Comparison of ENCODE assay signal across 16 mouse cellular contexts in genomic region chr11:63956748-63957147, GRCm38 (mm10). TPM values are rescaled to one million over a fixed set of nuclear protein-coding genes. Genes with fewer than 3 reads are reported as not detected.
A peak's percentile ranks its signal among the peaks of the same experiment; 100 is the strongest.
DNase-seq lines count a peak whose midpoint lies in the region; ATAC-seq and TF ChIP-seq lines count a peak whose summit lies in the region.
"Had no signal": no experiment of that assay in that cellular context is flagged by ENCODE, and none has a peak within 500 bp of the region (broad histone marks: within the 10 kb centered on the region; RNA-seq: fewer than 3 reads in every experiment).

No protein-coding gene starts in this region.

- no peak for TF ChIP-seq CTCF in liver, postnatal 0 days (IDR thresholded peaks at IDR 0.05; ENCODE audit: low read depth)

- peaks cover 17% of the 10 kb centered on the region for H3K4me1 ChIP-seq in heart, embryonic 13.5 days
- H3K4me1 ChIP-seq in liver, embryonic 13.5 days (replicated peaks), result peaks cover 17% of the 10 kb centered on the region
- peaks cover 14% of the 10 kb centered on the region for H3K4me1 ChIP-seq in liver, postnatal 0 days (ENCODE audit: insufficient read depth)
- H3K4me1 ChIP-seq in stomach, embryonic 15.5 days, result peaks cover 25% of the 10 kb centered on the region

- H3K27ac ChIP-seq in heart, embryonic 13.5 days (replicated peaks), result no peak overlapping the region
- no peak overlapping the region for H3K27ac ChIP-seq in liver, embryonic 13.5 days
- no peak overlapping the region for H3K27ac ChIP-seq in liver, postnatal 0 days (ENCODE audit: low read depth)
- H3K27ac ChIP-seq in stomach, embryonic 15.5 days, result peak overlapping the region; percentile 75
- H3K27ac ChIP-seq: neural tube, embryonic 13.5 days had no signal

- H3K27me3 ChIP-seq in heart, embryonic 13.5 days (replicated peaks), result peaks cover 17% of the 10 kb centered on the region
- H3K27me3 ChIP-seq in liver, embryonic 13.5 days, result no peaks in the 10 kb centered on the region
- H3K27me3 ChIP-seq in liver, postnatal 0 days (ENCODE audit: insufficient read depth, low read length), result no peaks in the 10 kb centered on the region
- H3K27me3 ChIP-seq in stomach, embryonic 15.5 days (replicated peaks), result no peaks in the 10 kb centered on the region
- H3K27me3 ChIP-seq: CH12.LX; neural tube, embryonic 13.5 days had no signal

- no peak for TF ChIP-seq EP300 in liver, postnatal 0 days (IDR thresholded peaks at IDR 0.05; ENCODE audit: low read depth)

- no peak overlapping the region for H3K4me3 ChIP-seq in heart, embryonic 13.5 days
- H3K4me3 ChIP-seq in liver, embryonic 13.5 days (replicated peaks), result no peak overlapping the region
- H3K4me3 ChIP-seq in liver, postnatal 0 days (ENCODE audit: low read depth, low read length), result no peak overlapping the region
- no peak overlapping the region for H3K4me3 ChIP-seq in stomach, embryonic 15.5 days (replicated peaks)
- H3K4me3 ChIP-seq: megakaryocyte, embryonic 14.5 days; neural tube, embryonic 13.5 days had no signal

- H3K9ac ChIP-seq in heart, embryonic 13.5 days, result no peak overlapping the region
- H3K9ac ChIP-seq in liver, embryonic 13.5 days, result no peak overlapping the region
- H3K9ac ChIP-seq in liver, postnatal 0 days (replicated peaks), result no peak overlapping the region
- H3K9ac ChIP-seq in stomach, embryonic 15.5 days, result no peak overlapping the region
- H3K9ac ChIP-seq: forebrain, postnatal 0 days had no signal

- H3K4me2 ChIP-seq in heart, embryonic 13.5 days, result no peak overlapping the region
- no peak overlapping the region for H3K4me2 ChIP-seq in liver, embryonic 13.5 days
- H3K4me2 ChIP-seq in liver, postnatal 0 days (ENCODE audit: low read depth, low read length), result no peak overlapping the region
- H3K4me2 ChIP-seq in stomach, embryonic 15.5 days, result 0 out of 2 replicates have a peak overlapping the region, but pooled peaks have one; percentile 13
- H3K4me2 ChIP-seq: heart, embryonic 11.5 days; neural tube, embryonic 13.5 days had no signal

- DNase-seq in heart, adult 8-10 months (ENCODE audit: low spot score), result no peak
- DNase-seq in liver, embryonic 13.5 days, result no peak
- no peak for DNase-seq in liver, postnatal 0 days
- peak; percentile 54 for DNase-seq in R1 (ENCODE audit: low read depth, low spot score)
- no peak for DNase-seq in right cerebral cortex, adult 2 months (ENCODE audit: low spot score in 2 of 2)
- DNase-seq: forebrain, postnatal 0 days; gastrocnemius, postnatal 36 days had no signal

- ATAC-seq in heart, embryonic 13.5 days (ENCODE audit: extremely low read depth, insufficient number of reproducible peaks, low FRiP score, low TSS enrichment), result 0 out of 2 replicates have a peak, but pooled peaks have one; percentile 17
- peak; percentile 11; the same call in 1 of the 2 replicates for ATAC-seq in liver, embryonic 13.5 days (ENCODE audit: low read depth)
- ATAC-seq in liver, postnatal 0 days, result no peak
- ATAC-seq in stomach, embryonic 15.5 days (ENCODE audit: insufficient read depth, low FRiP score, low read depth), result peak; percentile 47; the same call in 1 of the 2 replicates
- no peak for ATAC-seq in megakaryocyte, adult 5-6 weeks (ENCODE audit: poor library complexity, severe bottlenecking)
- ATAC-seq: activated CD4-positive, CD25-positive, alpha-beta regulatory T cell, adult 4 months; forebrain, postnatal 0 days; inflammation-experienced regulatory T-cells, adult 6 months had no signal

- H3K36me3 ChIP-seq in heart, embryonic 13.5 days, result no peaks in the 10 kb centered on the region
- H3K36me3 ChIP-seq in liver, embryonic 13.5 days, result no peaks in the 10 kb centered on the region
- H3K36me3 ChIP-seq in liver, postnatal 0 days (replicated peaks; ENCODE audit: insufficient read depth, low read length), result no peaks in the 10 kb centered on the region
- no peaks in the 10 kb centered on the region for H3K36me3 ChIP-seq in stomach, embryonic 15.5 days
- H3K36me3 ChIP-seq: neural tube, embryonic 13.5 days had no signal

- H3K9me3 ChIP-seq in heart, embryonic 13.5 days, result no peaks in the 10 kb centered on the region
- H3K9me3 ChIP-seq in liver, embryonic 13.5 days (replicated peaks), result no peaks in the 10 kb centered on the region
- no peaks in the 10 kb centered on the region for H3K9me3 ChIP-seq in liver, postnatal 0 days (ENCODE audit: low read length)
- no peaks in the 10 kb centered on the region for H3K9me3 ChIP-seq in stomach, embryonic 15.5 days
- H3K9me3 ChIP-seq: neural tube, embryonic 13.5 days had no signal

- 30% methylated on average over 7 of the region's 7 CpGs for WGBS in heart, embryonic 13.5 days
- 45% methylated on average over 7 of the region's 7 CpGs for WGBS in liver, embryonic 13.5 days (ENCODE audit: insufficient replicate concordance)
- 39% methylated on average over 7 of the region's 7 CpGs for WGBS in liver, postnatal 0 days (ENCODE audit: insufficient replicate concordance)
- WGBS in stomach, embryonic 15.5 days, result 40% methylated on average over 7 of the region's 7 CpGs

RNA-seq across cellular contexts. Expression of gene Hs3st3b1, which starts 34.7 kb away (rescaled TPM):
- polyA plus RNA-seq in heart, embryonic 13.5 days (2015; fragmentation: Nextera tagmentation; extraction: Ambion mirVana), result 2.2 and 2.7 TPM in 2 replicates
- total RNA-seq in heart, adult 8-10 months (2022), result 1 to 10 TPM in 1 of 4 experiments, under 1 TPM in 3; 0.66 to 1.0 (median 0.86) TPM
- polyA plus RNA-seq in liver, embryonic 13.5 days (2015; fragmentation: Nextera tagmentation; extraction: Ambion mirVana), result 12.6 and 17.3 TPM in 2 replicates
- 20.0 and 21.1 TPM in 2 replicates for polyA plus RNA-seq in liver, postnatal 0 days (2015; fragmentation: Nextera tagmentation; extraction: Ambion mirVana)
- polyA plus RNA-seq in stomach, embryonic 15.5 days (2015; fragmentation: Nextera tagmentation; extraction: Ambion mirVana), result 7.9 and 9.9 TPM in 2 replicates
- 0.38 and 0.55 TPM in 2 replicates for total RNA-seq in megakaryocyte, adult 5-6 weeks (2015)
- 0.59 and 0.77 TPM in 2 replicates for total RNA-seq in megakaryocyte, adult 5-6 weeks (2017)

Comparison
In these comparisons a context has a peak if more than half of its experiments do, and no peak if none do; other contexts are left out.
1. ATAC-seq: peak in heart, embryonic 13.5 days (single experiment), liver, embryonic 13.5 days (single experiment) and stomach, embryonic 15.5 days (single experiment); none in liver, postnatal 0 days (single experiment) and megakaryocyte, adult 5-6 weeks (single experiment).